Mouse (Mus musculus): ENCODE measurements around the gene Nrip3. TPM values are rescaled to one million over a fixed set of nuclear protein-coding genes. Genes with fewer than 3 reads are reported as not detected.

Nrip3 gene
- polyA plus RNA-seq, 1 experiment = not detected

GRCm38 (mm10) chr7:109712198-109712597 lies 69.6 kb downstream of the Nrip3 start:
- Histone ChIP-seq H3K4me1 (peaks cover 26% of the 10 kb centered on the region), H3K4me3 (replicated peaks) (no peak overlapping the region), H3K27me3 (replicated peaks) (peaks cover 6% of the 10 kb centered on the region), H3K9me3 (no peaks in the 10 kb centered on the region), H3K36me3 (replicated peaks; ENCODE audit: low read length) (peaks cover 61% of the 10 kb centered on the region)
- TF ChIP-seq GATA1 (IDR thresholded peaks at IDR 0.05; ENCODE audit: borderline replicate concordance, low read length) = no peak
- TF ChIP-seq FLI1 (IDR thresholded peaks at IDR 0.05; ENCODE audit: low read length) = no peak

DNA sequence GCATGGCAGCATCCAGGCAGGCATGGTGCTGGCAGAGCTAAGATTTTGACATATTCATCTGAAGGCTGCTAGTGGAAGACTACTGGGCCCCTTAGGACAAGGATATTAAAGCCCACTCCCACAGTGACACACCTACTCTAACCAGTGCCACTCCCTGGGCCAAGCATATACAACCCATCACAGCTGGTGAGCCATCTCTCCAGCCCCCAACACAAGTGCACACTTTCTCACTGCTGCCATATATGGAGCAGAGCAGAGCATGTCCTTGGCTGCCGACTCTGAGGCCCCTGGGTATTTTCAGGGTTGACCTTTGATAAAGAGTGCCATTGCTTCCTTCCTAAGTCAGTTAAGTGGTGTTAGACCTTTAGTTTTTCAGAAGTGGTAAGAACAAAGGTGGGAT lies 71.8 kb downstream of the Nrip3 start:
- H3K27me3 ChIP-seq (replicated peaks) = no peaks in the 10 kb centered on the region

GRCm38 (mm10) chr7:109708961-109709382 lies 72.9 kb downstream of the Nrip3 start:
- no peaks in the 10 kb centered on the region for H3K27me3 ChIP-seq (replicated peaks)
- no peak for TF ChIP-seq GATA1 (IDR thresholded peaks at IDR 0.05; ENCODE audit: borderline replicate concordance, low read length)
- TF ChIP-seq FLI1 (IDR thresholded peaks at IDR 0.05; ENCODE audit: low read length) = no peak
- peaks cover 72% of the 10 kb centered on the region for H3K36me3 ChIP-seq (replicated peaks; ENCODE audit: low read length)
- H3K4me1 ChIP-seq = peaks cover 57% of the 10 kb centered on the region
- no peaks in the 10 kb centered on the region for H3K9me3 ChIP-seq
- no peak overlapping the region for H3K4me3 ChIP-seq (replicated peaks)

More for the DNA sequence above, 71.8 kb downstream of the Nrip3 start:
- TF ChIP-seq FLI1 (IDR thresholded peaks at IDR 0.05; ENCODE audit: low read length) (no peak), GATA1 (IDR thresholded peaks at IDR 0.05; ENCODE audit: borderline replicate concordance, low read length) (no peak)
- H3K4me3 ChIP-seq (replicated peaks) = no peak overlapping the region
- peaks cover 69% of the 10 kb centered on the region for H3K36me3 ChIP-seq (replicated peaks; ENCODE audit: low read length)
- H3K4me1 ChIP-seq = peaks cover 46% of the 10 kb centered on the region
- no peaks in the 10 kb centered on the region for H3K9me3 ChIP-seq

Other genes with a start within 250 kb of the Nrip3 start
- gene St5, start 78.4 kb downstream of the Nrip3 start, polyA plus RNA-seq (2012; ENCODE audit: insufficient read depth, low replicate concordance) = 1.1 and 2.0 TPM in 2 replicates
- gene Akip1, start 78.3 kb downstream of the Nrip3 start, polyA plus RNA-seq (2012; ENCODE audit: insufficient read depth, low replicate concordance) = 4.2 and 38.3 TPM in 2 replicates
- 3.4 TPM in 1 of 2 replicates, not detected in the other for gene BC051019, start 58.2 kb downstream of the Nrip3 start, polyA plus RNA-seq (2012; ENCODE audit: insufficient read depth, low replicate concordance)
- 1.1 TPM in 1 of 2 replicates, not detected in the other for gene Ascl3, start 50.3 kb downstream of the Nrip3 start, polyA plus RNA-seq (2012; ENCODE audit: insufficient read depth, low replicate concordance)
- 2.3 and 12.5 TPM in 2 replicates for gene Tmem9b, start 29.1 kb downstream of the Nrip3 start, polyA plus RNA-seq (2012; ENCODE audit: insufficient read depth, low replicate concordance)
- gene Scube2, start 83.7 kb upstream of the Nrip3 start, polyA plus RNA-seq (2012; ENCODE audit: insufficient read depth, low replicate concordance) = not detected in 2 replicates
- 3.2 and 4.8 TPM in 2 replicates for gene Dennd5a, start 178.4 kb upstream of the Nrip3 start, polyA plus RNA-seq (2012; ENCODE audit: insufficient read depth, low replicate concordance)
- gene Tmem41b, start 204.9 kb upstream of the Nrip3 start, polyA plus RNA-seq (2012; ENCODE audit: insufficient read depth, low replicate concordance) = 5.4 and 16.7 TPM in 2 replicates
- gene Ipo7, start 236.2 kb upstream of the Nrip3 start, polyA plus RNA-seq (2012; ENCODE audit: insufficient read depth, low replicate concordance) = 7.3 and 10.8 TPM in 2 replicates

All from megakaryocyte, embryonic 14.5 days (primary cell).